Mouse (Mus musculus) MEL (cell line): ENCODE data around the gene Cd63. TPM values are rescaled to one million over a fixed set of nuclear protein-coding genes. Genes with fewer than 3 reads are reported as not detected.

ENCODE experiments used
- DNase-seq: peaks from one replicate; pipeline ENCODE4 v3.0.0; 2011; ENCODE audit warnings: low read depth, low spot score
- H3K27ac ChIP-seq: 2 replicates; pipeline ENCODE4 v1.5.1; 2012; ENCODE audit warnings: low read depth, mild to moderate bottlenecking, control low read depth, low read length, moderate library complexity; ENCODE audit not compliant: control insufficient read depth
- H3K27me3 ChIP-seq, 2 experiments: fragments of 150-350 bp in 1 of 2; sonication (generic) in 1 of 2; 2 replicates each; pipeline ENCODE4 v1.6.1; 2012; ENCODE audit warnings: low read length in 2 of 2, mild to moderate bottlenecking in 2 of 2, improper control_type of control experiment in 1 of 2, moderate library complexity in 1 of 2; ENCODE audit not compliant: insufficient read depth in 2 of 2, control insufficient read depth in 1 of 2
- H3K36me3 ChIP-seq, 2 experiments: 2 replicates each; pipeline ENCODE4 v1.6.1; 2012 to 2014; ENCODE audit warnings: low read length in 2 of 2, improper control_type of control experiment in 1 of 2, inconsistent platforms in 1 of 2, mild to moderate bottlenecking in 1 of 2; ENCODE audit not compliant: insufficient read depth in 2 of 2, control insufficient read depth in 1 of 2
- H3K4me1 ChIP-seq, 2 experiments: fragments of 150-350 bp in 1 of 2; sonication (generic) in 1 of 2; 2 replicates each; pipeline ENCODE4 v1.6.1; 2012; ENCODE audit warnings: low read length in 2 of 2, improper control_type of control experiment in 1 of 2, mild to moderate bottlenecking in 1 of 2; ENCODE audit not compliant: insufficient read depth in 2 of 2, control insufficient read depth in 1 of 2
- H3K4me3 ChIP-seq, 2 experiments: fragments of 150-350 bp in 1 of 2; sonication (generic) in 1 of 2; 2 replicates each; pipeline ENCODE4 v1.5.1; 2012; ENCODE audit warnings: low read depth in 2 of 2, low read length in 2 of 2, mild to moderate bottlenecking in 2 of 2, moderate library complexity in 2 of 2, control low read depth in 1 of 2, improper control_type of control experiment in 1 of 2; ENCODE audit not compliant: control insufficient read depth in 1 of 2, insufficient read depth in 1 of 2
- H3K79me2 ChIP-seq: 2 replicates; pipeline ENCODE4 v1.6.1; 2012; ENCODE audit warnings: mild to moderate bottlenecking, low read length, moderate library complexity; ENCODE audit not compliant: control insufficient read depth, poor library complexity, insufficient read depth
- H3K9ac ChIP-seq: 2 replicates; pipeline ENCODE4 v1.6.1; 2012; ENCODE audit warnings: low read depth, mild to moderate bottlenecking, control low read depth, low read length, moderate library complexity; ENCODE audit not compliant: control insufficient read depth, poor library complexity, severe bottlenecking
- H3K9me3 ChIP-seq: fragments of 150-350 bp; sonication (generic); replicated peaks from 2 replicates; pipeline ENCODE4 v1.6.1; 2012; ENCODE audit warnings: mild to moderate bottlenecking, low read length, improper control_type of control experiment, moderate library complexity; ENCODE audit not compliant: insufficient read depth
- CHD2 ChIP-seq: IDR thresholded peaks from 2 replicates; pipeline ENCODE4 v1.6.1; 2011; ENCODE audit warnings: low read length, improper control_type of control experiment
- ELF1 ChIP-seq: IDR thresholded peaks from 2 replicates; pipeline ENCODE4 v1.6.1; 2014; ENCODE audit warnings: low read depth, mild to moderate bottlenecking, inconsistent platforms, low read length, improper control_type of control experiment, moderate library complexity
- EP300 ChIP-seq, 2 experiments: IDR thresholded peaks; 2 replicates each; pipeline ENCODE4 v1.6.1; 2011; ENCODE audit warnings: improper control_type of control experiment in 2 of 2, low read length in 2 of 2, low read depth in 1 of 2, mild to moderate bottlenecking in 1 of 2
- ETS1 ChIP-seq: IDR thresholded peaks from 2 replicates; pipeline ENCODE4 v1.6.1; 2012; ENCODE audit warnings: low read depth, mild to moderate bottlenecking, inconsistent platforms, low read length, improper control_type of control experiment, moderate library complexity
- GABPA ChIP-seq: IDR thresholded peaks from 2 replicates; pipeline ENCODE4 v1.6.1; 2012; ENCODE audit warnings: low read depth, mild to moderate bottlenecking, inconsistent platforms, low read length, improper control_type of control experiment, moderate library complexity
- GATA1 ChIP-seq: IDR thresholded peaks from 2 replicates; pipeline ENCODE4 v1.6.1; 2011; ENCODE audit warnings: low read depth, low read length, improper control_type of control experiment
- JUND ChIP-seq: IDR thresholded peaks from 2 replicates; pipeline ENCODE4 v1.6.1; 2011; ENCODE audit warnings: low read depth, mild to moderate bottlenecking, improper control_type of control experiment, low read length
- MEF2A ChIP-seq: IDR thresholded peaks from 2 replicates; pipeline ENCODE4 v1.6.1; 2014; ENCODE audit warnings: low read depth, mild to moderate bottlenecking, inconsistent platforms, low read length, improper control_type of control experiment; ENCODE audit not compliant: poor library complexity, insufficient replicate concordance, severe bottlenecking; ENCODE audit errors: extremely low read depth
- MYB ChIP-seq: IDR thresholded peaks from 2 replicates; pipeline ENCODE4 v1.6.1; 2011; ENCODE audit warnings: mild to moderate bottlenecking, low read depth, low read length, improper control_type of control experiment
- POLR2A ChIP-seq, 2 experiments: IDR thresholded peaks; 2 replicates each; pipeline ENCODE4 v1.6.1; 2011 to 2012; ENCODE audit warnings: low read length in 2 of 2, mild to moderate bottlenecking in 2 of 2, control low read depth in 1 of 2, improper control_type of control experiment in 1 of 2, low read depth in 1 of 2, moderate library complexity in 1 of 2; ENCODE audit not compliant: control insufficient read depth in 1 of 2, insufficient read depth in 1 of 2, poor library complexity in 1 of 2
- POLR2AphosphoS5 ChIP-seq: IDR thresholded peaks from 2 replicates; pipeline ENCODE4 v1.6.1; 2012; ENCODE audit warnings: low read depth, borderline replicate concordance, mild to moderate bottlenecking, inconsistent platforms, low read length, moderate library complexity, mixed read lengths
- TAL1 ChIP-seq: IDR thresholded peaks from 2 replicates; pipeline ENCODE4 v1.6.1; 2012; ENCODE audit warnings: mild to moderate bottlenecking, inconsistent platforms, low read length, moderate library complexity, mixed read lengths
- TCF12 ChIP-seq: IDR thresholded peaks from 2 replicates; pipeline ENCODE4 v1.6.1; 2014; ENCODE audit warnings: low read depth, mild to moderate bottlenecking, inconsistent platforms, low read length, improper control_type of control experiment, moderate library complexity
- ZC3H11A ChIP-seq: IDR thresholded peaks from 2 replicates; pipeline ENCODE4 v1.6.1; 2012; ENCODE audit warnings: low read depth, mild to moderate bottlenecking, inconsistent platforms, low read length, improper control_type of control experiment
- polyA plus RNA-seq, 2 experiments: library from polyadenylated mRNA; stranded (reverse) in 1 of 2; unstranded in 1 of 2; fragments of >175 nt in 1 of 2; fragments of >200 nt in 1 of 2; gene quantifications; 2 replicates each; pipeline versions ENCODE4 v1.2.1 to v1.2.4; 2012; ENCODE audit warnings: low replicate concordance in 2 of 2, low read depth in 1 of 2; ENCODE audit not compliant: insufficient read length in 2 of 2, insufficient read depth in 1 of 2, missing spikeins in 1 of 2
- total RNA-seq: library from RNA; depleted of rRNA; stranded (reverse); fragments of 300-350 nt; gene quantifications from 2 replicates; pipeline ENCODE4 v1.2.3, GENCODE M21; 2012

Gene Cd63
- total and polyA plus RNA-seq, 3 experiments, result 0.46 to 0.64 TPM; not detected in 1

- H3K36me3 ChIP-seq, result peaks cover 0 to 5% of the 10 kb centered on the region in 2 experiments; a peak in 1 of 4 replicates
- no peaks in the 10 kb centered on the region for H3K79me2 ChIP-seq
- no peak overlapping the region for H3K4me3 ChIP-seq
- no peak overlapping the region for H3K27ac ChIP-seq
- H3K9ac ChIP-seq, result no peak overlapping the region
- peaks cover 14 to 17% of the 10 kb centered on the region in 2 experiments for H3K4me1 ChIP-seq
- TF ChIP-seq GATA1, result no peak
- TF ChIP-seq, all 39 proteins: peak for 0
- DNase-seq, result no peak
- Histone ChIP-seq H3K27me3 (no peaks in the 10 kb centered on the region; a peak in 1 of 4 replicates), H3K9me3 (no peaks in the 10 kb centered on the region)
Observed at GRCm38 (mm10) chr10:128904812-128905211, 4.0 kb downstream of the Cd63 start.

GRCm38 (mm10) chr10:128908778-128909448 lies 8.1 kb downstream of the Cd63 start:
- Histone ChIP-seq H3K27me3 (peaks cover 0 to 1% of the 10 kb centered on the region in 2 experiments; a peak in 2 of 4 replicates), H3K9me3 (no peaks in the 10 kb centered on the region), H3K79me2 (no peaks in the 10 kb centered on the region), H3K4me1 (peaks cover 4% of the 10 kb centered on the region in 2 experiments; a peak in 3 of 4 replicates), H3K9ac (no peak overlapping the region), H3K4me3 (no peak overlapping the region), H3K27ac (no peak overlapping the region), H3K36me3 (no peaks in the 10 kb centered on the region)
- DNase-seq, result no peak
- TF ChIP-seq TAL1 (no peak), MYB (no peak), JUND (no peak), ETS1 (no peak), POLR2AphosphoS5 (no peak), GABPA (no peak), EP300 (IDR thresholded peaks at IDR 0.05; ENCODE audit: low read depth in 1 of 2, low read length in 2 of 2) (no peak), ZC3H11A (no peak), ELF1 (no peak), POLR2A (IDR thresholded peaks at IDR 0.05; ENCODE audit: control insufficient read depth in 1 of 2, insufficient read depth in 1 of 2, low read depth in 1 of 2, low read length in 2 of 2, poor library complexity in 1 of 2) (no peak), MEF2A (no peak)

GRCm38 (mm10) chr10:128909567-128910028 lies 8.8 kb downstream of the Cd63 start:
- no peak overlapping the region for H3K9ac ChIP-seq

More at GRCm38 (mm10) chr10:128909567-128910028, 8.8 kb downstream of the Cd63 start:
- H3K27me3 ChIP-seq, result peaks cover 0 to 1% of the 10 kb centered on the region in 2 experiments; a peak in 2 of 4 replicates
- H3K9me3 ChIP-seq, result no peaks in the 10 kb centered on the region
- H3K4me1 ChIP-seq, result no peaks in the 10 kb centered on the region
- H3K79me2 ChIP-seq, result no peaks in the 10 kb centered on the region
- H3K36me3 ChIP-seq, result no peaks in the 10 kb centered on the region
- no peak overlapping the region for H3K4me3 ChIP-seq
- no peak overlapping the region for H3K27ac ChIP-seq
- TF ChIP-seq TCF12 (no peak), CHD2 (no peak), POLR2A (IDR thresholded peaks at IDR 0.05; ENCODE audit: control insufficient read depth in 1 of 2, insufficient read depth in 1 of 2, low read depth in 1 of 2, low read length in 2 of 2, poor library complexity in 1 of 2) (no peak), JUND (no peak)
- no peak for DNase-seq
